Mouse (Mus musculus): Measurements from ENCODE around the gene Ebp.
A peak's percentile ranks its signal among the peaks of the same experiment; 100 is the strongest.

Gene Ebp

DNA sequence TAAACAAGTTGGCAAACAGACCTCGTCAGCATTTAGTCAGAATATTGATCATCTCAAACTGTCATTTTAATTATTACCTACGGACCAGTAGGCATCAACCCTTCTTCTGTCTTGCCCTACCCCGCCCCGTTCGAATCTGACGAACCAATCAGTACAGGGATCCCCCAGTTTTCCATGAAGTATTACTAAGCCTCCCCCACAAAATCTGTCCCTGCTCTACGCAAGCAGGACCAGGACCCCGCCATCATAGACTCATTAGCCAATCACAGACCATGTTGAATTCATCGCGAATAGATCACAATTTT lies at the start of gene Ebp:
Ebp (minus strand) TSS at position 94 of the 305 bp plus-strand sequence.
- DNase-seq (ENCODE audit: low spot score): peak; percentile 17

DNA sequence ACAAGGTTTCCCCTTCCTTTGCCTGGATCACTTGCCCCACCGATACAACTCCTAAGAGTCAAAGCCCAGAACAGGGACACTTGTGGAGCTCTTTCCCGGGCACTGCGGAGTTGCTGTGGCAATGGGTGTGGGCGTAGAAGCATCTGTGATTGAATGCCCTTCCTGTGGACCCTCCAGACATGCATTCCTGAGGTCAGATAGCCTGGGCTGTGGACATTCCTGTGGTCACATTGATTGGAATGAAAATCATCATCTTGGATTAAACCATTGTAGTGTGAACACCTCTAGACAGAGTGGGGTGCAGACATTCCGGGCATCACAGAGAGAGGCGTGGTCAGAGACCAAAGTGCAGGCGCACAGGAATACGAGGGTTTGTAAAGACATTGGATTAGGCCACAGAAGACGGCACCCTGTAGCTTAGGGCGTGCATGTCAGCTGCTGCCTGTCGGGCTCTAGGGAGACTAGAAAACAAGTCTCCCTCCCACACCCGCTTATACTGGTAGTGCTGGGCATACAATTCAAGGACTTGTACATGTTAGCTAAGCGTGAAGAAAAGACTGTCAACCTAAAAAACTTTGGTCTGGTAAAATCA lies 45.6 kb upstream of the Ebp start:
- no peak for DNase-seq (ENCODE audit: low spot score)

DNA sequence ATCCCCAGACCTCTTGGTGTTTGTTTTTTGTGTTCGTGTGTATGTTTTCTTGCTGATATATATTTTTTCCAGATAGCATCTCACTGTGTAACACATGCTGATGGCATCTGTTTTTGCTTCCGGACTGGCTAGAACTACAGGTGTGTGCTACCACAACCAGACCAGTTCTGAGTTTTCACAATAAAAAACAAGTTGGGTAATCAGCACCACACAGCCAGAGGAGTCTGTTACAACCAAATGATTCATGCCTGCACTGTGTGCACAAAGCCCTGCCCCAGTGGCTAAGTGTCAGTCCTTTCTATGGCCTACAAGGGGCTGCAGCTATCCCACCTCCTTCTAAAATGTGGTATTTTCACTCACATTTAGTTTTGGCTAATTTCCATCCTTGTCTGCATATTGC lies 43.4 kb upstream of the Ebp start:
- no peak for DNase-seq (ENCODE audit: low spot score)

DNA sequence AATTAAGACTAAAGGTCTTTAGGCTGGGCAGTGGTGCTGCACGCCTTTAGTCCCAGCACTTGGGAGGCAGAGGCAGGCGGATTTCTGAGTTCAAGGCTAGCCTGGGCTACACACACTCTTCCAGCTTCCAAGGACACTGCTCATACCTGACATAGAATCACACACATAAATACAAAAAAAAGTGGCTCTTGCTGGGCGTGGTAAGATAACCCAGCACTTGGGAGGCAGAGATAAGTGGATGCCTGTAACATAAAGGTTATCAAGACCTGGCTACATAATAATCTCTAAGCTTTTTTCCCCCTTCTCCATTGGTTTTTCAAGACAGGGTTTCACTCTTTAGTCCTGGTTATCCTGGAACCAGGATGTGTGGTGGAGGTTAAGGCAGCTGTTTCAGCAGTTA lies 40.3 kb upstream of the Ebp start:
- DNase-seq (ENCODE audit: low spot score): no peak

DNA sequence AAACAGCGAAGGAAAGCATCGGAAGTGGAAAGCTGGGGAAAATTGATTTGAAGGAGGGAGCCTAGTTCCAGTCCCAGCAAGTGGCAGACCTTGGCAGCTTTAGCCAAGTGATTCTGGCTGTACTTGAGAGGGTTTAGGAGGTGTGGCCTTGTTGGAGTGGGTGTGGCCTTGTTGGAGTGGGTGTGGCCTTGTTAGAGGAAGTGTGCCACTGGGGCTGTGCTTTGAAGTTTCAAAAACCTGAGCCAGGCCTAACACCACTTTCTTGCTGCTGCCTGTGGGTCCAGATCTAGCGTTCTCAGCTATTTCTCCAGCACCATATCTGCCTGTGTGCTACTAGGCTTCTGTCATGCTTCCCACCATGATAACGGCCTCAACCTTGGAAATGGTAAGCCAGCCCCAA lies 37.0 kb upstream of the Ebp start:
- no peak for DNase-seq (ENCODE audit: low spot score)

DNA sequence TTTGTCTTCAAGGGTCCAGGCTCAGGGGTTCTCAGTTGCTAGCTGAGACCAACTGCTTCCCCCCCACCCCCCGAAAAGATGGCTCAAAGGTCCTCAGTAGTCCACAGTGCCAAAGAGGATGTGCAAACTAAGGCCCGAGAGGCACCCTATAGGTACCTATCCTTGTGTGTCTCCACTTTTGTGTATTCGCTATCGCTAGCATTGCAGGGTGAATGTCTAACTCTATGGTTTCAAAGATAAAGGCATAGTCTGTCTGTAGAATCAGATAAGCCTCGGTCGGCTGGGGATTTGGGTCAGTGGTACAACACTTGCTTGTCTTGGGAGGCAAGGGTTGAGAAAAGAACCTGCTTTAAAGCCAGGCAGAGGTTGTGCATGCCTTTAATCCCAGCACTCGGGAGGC lies 30.2 kb upstream of the Ebp start:
- DNase-seq (ENCODE audit: low spot score): no peak

DNA sequence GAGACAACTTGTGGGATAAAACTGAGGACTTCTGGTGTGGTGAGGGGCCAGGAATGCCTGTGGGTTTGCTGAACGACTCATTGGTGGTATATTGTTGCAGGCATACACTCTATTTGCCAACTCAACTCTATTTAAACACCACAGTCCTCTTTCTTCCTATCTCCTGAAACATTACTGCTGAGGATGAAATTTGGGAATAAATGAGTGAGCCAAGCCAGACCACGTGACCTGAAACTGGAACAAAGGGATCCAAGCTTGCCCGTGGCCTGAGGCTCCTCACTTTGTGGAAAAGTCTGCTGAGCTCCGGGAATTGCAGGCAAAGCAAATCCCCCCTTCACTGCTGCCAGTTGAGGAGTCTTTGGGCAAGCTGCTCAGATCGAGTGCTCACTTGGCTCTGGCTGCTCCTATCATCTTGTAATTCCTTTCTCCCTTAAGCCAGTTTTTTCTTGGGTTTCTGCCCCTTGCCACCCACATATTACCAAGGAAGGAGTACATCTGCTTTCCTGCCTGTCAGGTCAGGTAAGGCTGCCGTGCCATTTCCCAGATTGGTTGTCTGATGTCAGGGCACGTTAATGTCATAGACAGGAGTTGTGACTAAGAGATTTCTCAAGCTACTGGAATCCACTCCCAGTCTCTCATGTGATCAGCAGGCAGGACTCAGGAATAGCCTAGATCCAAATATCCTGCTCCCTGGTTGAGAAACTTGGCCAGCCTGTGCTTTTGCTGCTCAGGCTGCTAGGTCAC lies 29.5 kb upstream of the Ebp start:
- no peak for DNase-seq (ENCODE audit: low spot score)

DNA sequence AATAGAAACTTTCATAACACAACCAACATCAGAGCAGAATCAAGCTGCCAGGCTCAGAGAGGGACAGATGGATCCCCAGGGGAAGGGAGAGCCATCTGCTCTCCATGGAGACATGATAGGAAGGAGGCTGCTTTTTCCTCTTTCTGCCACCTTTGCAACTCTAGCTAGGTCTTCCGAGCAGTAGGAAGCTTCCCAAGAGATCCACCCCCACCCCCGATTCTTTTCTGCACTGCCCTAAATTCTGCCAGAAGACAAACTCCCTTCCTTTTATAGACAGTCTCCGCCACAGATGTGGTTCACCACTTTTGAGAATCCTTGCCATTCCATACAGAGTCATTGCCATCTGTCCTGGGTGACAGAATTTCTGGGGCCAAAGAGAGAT lies 29.0 kb upstream of the Ebp start:
- no peak for DNase-seq (ENCODE audit: low spot score)

DNA sequence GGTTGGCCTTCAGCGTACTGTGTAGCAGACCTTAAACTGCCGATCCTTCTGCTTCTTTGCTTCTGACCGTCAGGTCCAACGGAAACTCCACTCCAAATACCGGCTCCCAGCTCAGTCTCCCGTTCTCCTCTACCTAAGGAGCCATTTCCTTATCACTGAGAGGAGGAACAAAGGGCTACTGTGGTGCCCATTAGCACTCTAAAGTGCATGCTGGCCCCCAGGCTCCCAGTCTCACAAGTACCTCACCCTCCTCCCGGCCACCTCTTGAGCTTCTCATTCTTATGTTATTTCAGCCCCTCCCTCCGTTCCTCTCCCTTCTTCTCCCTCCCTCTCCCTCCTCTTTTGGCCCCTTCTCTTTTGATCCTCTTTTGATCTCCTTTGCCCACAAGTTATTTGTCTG lies 26.3 kb upstream of the Ebp start:
- DNase-seq (ENCODE audit: low spot score): no peak

DNA sequence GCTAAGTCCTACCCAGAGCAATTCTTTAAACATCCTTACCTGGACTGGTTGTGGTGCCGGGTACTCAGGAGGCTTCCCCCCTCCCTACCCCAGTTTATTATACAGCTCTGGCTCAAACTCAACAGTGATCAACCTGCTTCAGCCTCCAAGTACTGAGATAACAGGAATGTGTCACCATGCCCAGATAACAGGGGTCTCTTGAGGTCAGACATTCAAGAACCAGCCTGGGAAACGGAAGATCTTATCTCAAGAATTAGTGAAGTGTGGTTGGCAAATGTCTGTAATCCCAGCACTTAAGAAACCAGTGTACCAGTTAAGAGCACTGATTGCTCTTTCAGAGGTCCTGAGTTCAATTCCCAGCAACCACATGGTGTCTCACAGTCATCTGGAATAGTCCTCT lies 24.8 kb upstream of the Ebp start:
- no peak for DNase-seq (ENCODE audit: low spot score)

DNA sequence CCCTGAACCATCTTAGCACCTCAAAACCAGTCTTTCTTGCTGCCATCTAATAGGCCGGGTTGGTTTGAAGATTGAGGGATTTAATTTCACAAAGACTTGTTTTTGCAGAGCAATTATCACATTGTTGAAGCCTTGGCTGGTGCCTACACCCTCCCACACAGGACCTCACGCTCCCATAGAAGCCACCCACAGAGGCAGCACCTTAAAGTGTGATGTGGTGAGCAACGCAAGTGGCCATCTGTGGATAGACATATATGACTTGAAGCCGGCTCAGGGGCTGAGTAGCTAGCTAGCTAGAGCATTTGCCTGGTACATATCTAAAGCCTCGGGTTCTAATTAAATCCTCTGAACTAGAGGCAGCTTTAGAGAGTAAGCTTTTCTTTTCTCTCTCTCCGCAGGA lies 24.1 kb upstream of the Ebp start:
- DNase-seq (ENCODE audit: low spot score): no peak

DNA sequence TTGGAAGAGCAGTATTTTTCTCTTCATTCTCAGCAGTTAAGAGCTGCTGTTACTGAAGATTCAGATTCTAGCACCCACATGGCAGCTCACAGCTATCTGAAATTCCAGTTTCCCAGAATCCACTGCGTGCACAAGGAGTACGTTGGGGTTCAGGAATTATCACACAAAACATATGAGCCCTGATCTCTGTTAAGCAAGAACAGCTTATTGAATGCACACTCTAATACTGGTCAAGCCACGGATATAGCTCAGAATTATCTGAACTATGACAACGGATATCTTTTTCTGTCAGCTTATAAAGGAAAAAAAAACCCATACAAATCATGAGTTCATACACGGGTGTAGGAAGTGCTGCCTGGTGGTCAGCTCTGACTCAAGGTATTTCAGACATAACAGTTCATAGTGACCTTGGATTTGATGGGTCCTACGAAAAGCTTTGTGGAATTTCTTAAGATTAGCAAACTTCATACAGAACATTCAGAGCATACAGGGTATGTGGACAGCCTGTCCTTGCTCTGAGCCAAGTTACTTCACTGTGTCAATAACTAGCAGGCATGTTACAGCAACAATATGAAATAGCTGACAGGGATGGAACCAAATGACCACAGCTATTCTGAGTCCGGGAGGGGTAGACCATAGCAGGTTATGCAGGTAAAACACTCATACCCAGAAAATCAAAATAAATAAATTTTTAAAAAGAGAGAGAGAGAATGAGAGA lies 18.3 kb upstream of the Ebp start:
- DNase-seq (ENCODE audit: low spot score): no peak

DNA sequence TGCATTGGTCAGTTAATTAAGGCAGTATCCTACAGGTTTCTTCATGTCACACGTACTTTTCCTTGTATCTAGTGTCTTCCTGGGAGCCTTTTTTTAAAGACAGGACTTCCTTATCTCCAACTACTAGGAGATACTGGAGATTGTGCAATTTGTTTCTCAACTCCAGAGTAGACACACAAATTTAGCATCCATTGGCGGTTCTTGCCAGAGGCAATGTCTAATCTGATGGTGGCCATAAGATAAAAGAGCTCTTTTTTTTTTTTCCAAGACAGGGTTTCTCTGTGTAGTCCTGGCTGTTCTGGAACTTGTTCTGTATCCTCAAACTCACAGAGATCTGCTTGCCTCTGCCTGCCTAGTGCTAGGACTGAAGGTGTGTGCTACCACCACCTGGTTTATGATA lies 16.4 kb upstream of the Ebp start:
- no peak for DNase-seq (ENCODE audit: low spot score)

DNA sequence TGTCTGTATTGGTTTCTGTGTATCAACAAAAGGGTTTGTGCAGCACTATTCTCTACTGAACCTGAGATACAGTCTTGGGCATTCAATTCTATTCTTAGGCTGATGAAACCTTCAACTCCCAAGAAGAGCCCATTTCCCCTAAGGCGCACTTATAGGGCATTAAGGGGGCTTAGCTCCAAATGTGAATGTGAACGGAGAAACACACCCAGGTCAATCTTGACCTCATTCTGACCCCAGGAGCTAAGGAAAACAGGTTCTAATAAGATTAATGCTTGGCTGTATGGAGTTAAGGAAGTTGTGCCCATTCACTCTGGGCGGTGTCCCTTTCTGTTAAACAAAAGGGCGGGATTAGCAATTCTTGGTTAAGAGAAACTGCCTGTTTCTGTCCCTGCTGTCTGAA lies 13.9 kb upstream of the Ebp start:
- DNase-seq (ENCODE audit: low spot score): no peak

DNA sequence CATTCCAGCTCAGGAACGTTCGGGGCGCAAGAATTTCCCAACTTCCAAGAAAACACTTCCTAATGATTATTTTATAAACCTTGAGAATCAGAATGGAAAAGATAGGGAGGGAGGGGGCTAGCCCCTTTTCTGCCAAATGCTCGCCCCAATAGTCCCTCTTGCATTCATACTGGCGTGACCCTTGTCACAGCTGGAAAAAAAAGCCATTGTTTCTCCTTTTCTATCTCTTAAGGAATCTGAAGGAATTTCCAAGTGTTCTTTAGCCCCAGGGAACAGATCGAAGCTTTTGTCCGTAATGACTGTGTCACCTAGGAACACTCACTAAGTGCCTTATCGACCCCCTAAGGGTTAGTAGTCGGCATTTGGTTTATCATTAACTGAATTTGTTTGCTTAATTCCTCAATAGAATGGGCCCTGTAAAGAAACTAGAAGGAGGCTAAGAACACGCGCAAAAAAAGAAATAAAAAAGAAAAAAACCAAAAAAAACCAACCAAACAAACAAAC lies 13.4 kb upstream of the Ebp start:
- DNase-seq (ENCODE audit: low spot score): peak; percentile 30

DNA sequence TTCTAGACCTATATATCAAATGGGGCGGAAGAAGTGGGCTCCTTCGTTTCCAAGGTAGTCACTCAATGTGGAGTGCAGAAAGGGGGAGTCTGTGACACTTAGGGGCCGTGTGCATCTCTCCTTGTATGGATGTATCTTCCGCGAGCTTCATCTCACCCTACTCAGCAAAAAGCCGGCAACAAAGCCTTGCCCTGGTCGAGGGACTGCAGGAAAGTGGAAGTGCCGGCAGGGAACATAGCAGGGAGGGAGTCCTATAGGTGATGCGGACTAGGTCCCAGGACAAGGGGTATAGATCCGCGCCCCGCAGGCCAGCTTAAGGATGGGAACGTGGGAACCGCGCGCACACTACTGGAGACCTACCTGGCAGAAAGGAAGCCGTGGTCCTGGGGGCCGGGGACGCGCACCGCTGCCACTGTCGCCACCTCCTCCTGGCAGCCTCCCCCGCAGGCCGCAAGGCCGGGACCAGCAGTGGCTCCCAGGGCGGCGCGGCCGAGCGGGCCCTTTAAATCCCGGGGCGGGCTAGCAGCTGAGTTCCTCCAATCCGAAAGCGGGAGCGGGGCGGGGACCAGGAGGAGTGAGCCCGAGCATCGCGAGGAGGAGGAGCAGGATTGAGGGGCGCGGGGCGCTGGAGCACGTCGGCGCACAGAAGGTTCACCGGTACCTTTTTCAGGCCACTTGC lies 12.8 kb upstream of the Ebp start, which contains the start of gene Porcn:
Porcn (minus strand) TSS at position 511 of the 679 bp plus-strand sequence.
- peak; percentile 88 for DNase-seq (ENCODE audit: low spot score)

DNA sequence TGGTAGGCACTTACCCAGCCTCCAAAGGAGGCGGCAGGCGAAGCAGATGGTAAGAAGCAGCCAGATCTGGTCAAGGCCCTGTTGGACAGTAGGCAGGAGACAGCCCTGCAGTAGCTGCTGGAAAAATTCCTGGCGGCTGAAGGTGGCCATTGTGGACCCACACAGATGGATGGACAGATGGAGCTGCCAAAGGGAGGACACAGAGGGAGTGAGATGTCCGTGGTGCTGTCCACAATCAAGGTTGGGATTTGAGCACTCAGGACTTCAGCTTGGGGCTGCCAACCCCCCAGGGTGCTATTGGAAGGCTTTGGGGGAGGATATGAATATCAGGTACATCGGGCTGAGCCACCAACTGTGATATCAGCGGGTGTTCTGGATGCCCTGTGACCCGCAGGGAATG lies 12.2 kb upstream of the Ebp start:
- no peak for DNase-seq (ENCODE audit: low spot score)

DNA sequence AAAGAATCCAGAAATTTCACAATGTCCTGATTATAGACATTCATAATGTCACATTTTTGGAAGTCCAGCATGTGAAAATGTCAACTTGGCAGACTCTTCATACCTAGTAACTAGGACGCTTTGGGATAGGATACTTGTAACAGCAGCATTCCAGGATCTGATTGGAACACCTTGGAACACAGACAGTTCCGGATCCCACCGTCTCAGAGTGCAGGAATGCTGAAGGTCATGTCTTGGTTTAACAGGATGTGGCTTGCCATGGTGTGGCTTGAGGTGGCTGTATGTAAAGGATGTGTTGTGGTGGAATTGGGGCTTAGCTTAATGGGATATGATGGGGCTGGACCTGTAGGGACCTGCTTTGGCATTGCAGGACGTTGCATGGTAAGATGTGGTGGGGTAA lies 11.8 kb upstream of the Ebp start:
- no peak for DNase-seq (ENCODE audit: low spot score)

DNA sequence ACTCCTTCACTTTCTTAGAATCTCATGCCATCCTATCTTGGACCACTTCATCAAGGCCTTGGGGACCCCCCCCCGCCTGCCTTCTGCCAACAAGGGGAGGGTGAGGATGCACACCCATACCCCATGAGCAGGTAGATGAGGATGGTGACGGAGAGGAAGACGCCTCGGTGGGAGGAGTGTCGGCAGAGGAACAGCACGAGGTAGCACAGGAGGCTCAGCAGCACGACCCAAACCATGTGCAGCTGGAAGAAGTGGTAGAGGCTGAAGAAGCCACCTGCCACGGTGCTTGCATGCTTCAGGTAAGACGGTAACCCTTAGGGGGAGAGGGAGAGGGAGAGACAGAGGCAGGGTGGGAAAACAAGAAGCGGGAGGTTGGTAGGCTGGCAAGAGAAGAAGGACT lies 10.8 kb upstream of the Ebp start:
- no peak for DNase-seq (ENCODE audit: low spot score)

DNA sequence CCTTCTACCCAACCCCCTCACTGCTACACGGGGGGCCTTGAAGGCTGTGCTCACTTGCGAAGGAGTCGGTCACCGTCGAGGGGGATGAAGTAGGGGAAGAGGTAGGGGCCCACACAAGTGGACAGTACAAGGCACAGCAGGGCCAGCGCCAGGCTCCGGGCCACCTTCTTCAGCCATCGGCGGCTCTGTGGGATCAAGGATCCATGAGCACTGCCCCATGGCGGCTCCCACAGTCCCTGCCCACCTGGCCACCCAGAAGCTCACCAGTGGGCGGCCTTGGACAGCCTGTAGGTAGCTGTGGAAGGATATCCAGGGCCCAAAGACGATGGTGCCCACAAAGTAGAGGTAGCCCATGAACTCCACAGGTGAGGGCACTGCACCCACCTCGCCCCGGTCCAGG lies 9.8 kb upstream of the Ebp start:
- DNase-seq (ENCODE audit: low spot score): no peak

DNA sequence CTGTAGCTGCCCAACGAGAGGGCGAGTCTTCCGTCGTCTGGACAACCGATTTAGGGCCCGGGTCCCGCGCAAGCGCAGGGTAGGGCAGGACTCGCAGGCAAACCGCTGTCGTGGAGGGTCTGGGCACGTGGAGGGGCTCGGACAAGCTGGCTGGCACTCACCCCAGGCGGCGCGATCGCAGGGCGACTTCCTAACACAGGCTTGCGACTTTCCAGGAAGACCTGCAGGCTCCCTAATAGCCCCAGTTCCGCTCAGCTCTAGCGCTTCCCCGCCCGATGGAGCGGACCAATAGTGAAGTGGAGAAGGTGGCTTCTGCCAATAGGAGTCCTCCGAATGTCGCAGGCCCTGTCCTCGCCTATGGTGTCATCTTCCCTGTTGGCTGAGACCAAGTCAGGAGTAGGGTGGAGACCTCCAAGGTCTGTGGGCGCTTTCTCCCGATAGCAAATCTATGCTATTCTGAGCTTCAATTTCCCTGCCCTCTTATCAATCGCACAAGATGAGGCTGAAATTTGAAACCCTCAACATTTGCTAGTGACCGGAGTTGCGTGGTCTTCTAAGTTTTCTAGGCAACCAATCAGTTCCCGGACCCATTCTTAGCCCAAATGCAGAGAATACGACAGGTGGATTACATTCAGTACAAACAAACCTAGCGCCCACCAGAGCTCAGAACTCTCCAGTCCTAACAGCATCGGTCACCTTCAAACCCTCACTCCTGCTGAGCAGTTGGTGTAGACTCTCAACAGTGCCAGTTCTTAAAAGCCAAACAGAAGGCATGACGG lies 483 bp downstream of the Ebp start:
- DNase-seq (ENCODE audit: low spot score): peak; percentile 83

DNA sequence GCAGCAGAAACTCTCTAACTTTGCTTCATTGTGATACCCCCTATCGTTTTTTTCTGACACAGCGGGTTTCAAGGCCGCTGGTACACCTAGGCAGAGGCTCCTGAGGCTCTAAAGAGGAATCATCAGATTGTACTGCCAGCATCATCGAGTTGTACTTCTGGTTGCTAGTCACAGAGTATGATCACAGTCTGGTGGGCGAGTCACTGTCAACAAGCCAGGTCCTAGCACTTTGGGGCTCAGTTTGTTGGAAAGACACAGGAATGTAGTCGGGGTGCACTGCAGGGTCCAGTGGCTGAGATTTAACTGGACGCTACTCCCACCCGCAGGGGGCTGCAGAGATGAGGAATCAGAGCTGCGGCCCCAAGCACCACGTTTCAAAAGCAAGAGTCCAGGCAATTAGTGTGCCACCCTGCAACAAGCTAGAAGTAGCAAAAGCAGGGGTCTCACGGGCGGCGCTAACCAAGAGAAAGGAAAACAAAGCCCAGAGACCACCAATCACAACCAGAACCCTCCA lies 1.1 kb downstream of the Ebp start:
- peak; percentile 18 for DNase-seq (ENCODE audit: low spot score)

Measured in embryo, embryonic 10.5 days (tissue).